Mouse (Mus musculus) lung, postnatal 25 days (tissue): ENCODE data around the gene Atp8a2.

Experiments
- DNase-seq: peaks from one replicate; pipeline ENCODE4 v3.0.0; 2022; ENCODE audit warnings: low spot score

The Atp8a2 gene

GRCm38 (mm10) chr14:60196884-60197283, at the start of gene Atp8a2:
Gene Atp8a2, minus strand, starts transcription at chr14:60197179.
- DNase-seq, result no peak

- DNase-seq, result no peak
Observed at GRCm38 (mm10) chr14:60238551-60238950, 41.6 kb upstream of the Atp8a2 start.

- DNase-seq, result no peak
Observed at GRCm38 (mm10) chr14:60219886-60220285, 22.9 kb upstream of the Atp8a2 start.

GRCm38 (mm10) chr14:60217616-60218015, 20.6 kb upstream of the Atp8a2 start:
- DNase-seq, result no peak

DNA sequence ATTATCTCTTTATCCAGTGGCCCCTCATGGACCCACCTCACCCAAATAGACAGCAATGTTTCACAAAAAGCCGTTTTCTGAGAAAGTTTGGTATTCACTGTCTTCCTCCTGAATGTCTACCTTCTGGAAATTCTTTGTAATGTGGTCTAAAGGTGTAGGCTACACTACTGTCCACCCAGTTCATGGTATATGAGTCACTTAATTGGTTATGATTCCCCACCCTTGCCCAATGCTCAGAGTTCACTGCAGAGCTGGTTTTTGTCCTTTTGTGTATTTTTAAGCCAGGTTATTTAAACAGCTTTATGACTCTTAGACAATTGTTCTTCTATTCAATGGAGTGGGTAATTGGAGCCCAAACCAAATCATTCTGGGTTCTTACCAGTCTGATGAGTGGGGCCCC, 19.1 kb upstream of the Atp8a2 start:
- no peak for DNase-seq

DNA sequence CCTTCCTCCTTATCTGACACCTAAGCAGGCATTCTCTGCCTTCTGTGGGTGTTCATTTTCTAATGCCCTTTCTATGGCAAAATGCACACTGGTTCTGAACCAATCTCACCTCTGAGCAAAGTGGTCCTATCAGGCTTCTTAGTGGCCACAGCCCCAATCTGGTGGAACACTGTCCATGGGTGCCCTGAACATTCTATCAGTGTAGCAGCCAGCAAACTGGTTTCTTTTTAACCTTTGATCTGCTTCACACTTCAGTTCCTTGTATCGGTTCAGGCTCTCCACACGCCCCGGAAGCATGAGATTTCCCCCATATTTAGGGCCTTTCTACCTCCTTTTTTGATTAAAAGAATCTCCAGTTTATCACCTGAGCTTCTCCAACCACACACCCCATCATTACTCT, 18.0 kb upstream of the Atp8a2 start:
- no peak for DNase-seq

GRCm38 (mm10) chr14:60214040-60214439, 17.1 kb upstream of the Atp8a2 start:
- no peak for DNase-seq

DNA sequence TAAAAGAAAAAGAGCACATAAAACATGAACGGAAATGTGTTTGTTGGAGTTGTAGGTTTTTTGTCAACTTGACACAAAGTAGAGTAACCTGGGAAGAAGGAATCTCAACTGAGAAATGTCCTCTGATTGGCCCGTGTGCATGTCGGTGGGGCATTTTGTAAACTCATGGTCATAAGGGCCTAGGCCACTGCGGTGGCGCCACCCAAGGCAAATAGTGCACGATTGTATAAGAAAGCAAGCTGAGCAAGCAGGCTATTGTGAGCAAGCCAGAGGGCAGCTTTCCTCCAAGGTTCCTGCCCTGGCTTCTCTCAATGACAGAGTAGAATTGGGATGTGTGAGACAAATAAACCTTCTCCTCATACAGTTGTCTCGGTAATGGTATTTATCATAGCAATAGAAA, 12.2 kb upstream of the Atp8a2 start:
- DNase-seq, result peak; percentile 1

DNA sequence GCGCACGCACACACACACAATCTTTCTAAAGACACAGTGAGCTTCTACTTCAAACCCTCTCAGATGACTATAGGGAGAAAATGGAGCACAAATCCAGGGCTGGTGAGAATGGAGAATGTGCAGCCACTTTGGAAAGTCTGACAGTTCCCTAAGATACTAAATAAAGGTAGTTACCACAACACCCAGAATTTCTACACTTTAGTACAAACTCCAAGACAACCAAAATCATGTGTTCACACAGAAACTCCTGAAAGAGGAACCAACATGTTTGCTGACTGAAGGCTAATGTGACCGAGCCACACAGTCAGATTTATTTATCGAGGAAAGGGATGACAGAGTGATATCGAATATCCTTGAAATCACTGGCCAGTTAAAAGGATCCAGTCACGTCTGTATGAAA, 8.0 kb upstream of the Atp8a2 start:
- DNase-seq, result no peak

GRCm38 (mm10) chr14:60195999-60196398, 980 bp downstream of the Atp8a2 start:
- no peak for DNase-seq

DNA sequence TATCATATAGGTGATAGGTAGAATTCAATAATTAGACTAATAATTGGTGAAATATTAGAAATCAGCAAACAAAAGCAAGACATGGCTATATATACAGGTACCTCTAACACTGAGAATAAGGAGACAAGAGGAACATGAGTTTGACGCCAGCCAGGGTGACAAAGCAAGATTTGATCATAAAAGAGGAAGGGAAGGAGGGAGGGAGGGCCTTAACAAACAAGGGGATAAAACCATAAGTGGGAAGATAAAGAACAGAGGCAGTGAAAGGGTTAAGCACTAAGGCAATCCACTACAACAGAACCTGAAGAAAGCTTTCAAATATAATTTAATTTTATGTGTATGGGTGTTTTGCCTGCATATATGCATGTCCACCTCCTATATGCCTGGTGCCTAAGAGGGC, 2.4 kb downstream of the Atp8a2 start:
- DNase-seq, result no peak

- DNase-seq, result no peak
Observed at GRCm38 (mm10) chr14:60189771-60190170, 7.2 kb downstream of the Atp8a2 start.

DNA sequence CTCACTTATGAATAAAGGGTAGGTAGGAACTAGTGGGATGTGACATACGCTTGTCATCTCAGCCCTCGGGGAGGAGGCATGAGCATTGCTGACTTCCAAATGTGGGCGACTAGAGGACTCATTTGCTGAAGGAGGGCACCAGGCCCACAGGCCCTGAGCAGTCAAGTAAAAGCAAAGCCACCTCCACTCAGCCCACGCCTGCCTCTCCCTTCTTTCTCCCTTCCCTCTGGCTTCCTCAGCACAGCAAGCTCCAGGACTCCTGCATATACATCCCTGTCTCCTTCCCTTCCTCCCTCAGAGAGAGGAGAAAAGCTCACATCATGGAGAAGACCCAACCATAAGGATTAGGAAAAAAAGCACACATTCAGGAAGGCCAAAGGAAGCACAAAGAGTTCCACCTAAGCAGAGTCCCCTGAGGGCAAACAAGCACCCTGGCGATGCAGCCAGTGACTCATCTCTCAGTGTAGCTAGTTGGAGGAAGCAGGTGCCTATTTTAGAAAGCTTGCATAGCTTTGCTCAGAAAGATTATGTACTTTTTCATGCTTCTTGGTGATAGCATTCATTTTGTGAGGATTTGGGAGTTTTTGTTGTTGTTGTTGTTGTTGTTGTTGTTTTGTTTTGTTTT, 8.7 kb downstream of the Atp8a2 start:
- DNase-seq, result no peak

DNA sequence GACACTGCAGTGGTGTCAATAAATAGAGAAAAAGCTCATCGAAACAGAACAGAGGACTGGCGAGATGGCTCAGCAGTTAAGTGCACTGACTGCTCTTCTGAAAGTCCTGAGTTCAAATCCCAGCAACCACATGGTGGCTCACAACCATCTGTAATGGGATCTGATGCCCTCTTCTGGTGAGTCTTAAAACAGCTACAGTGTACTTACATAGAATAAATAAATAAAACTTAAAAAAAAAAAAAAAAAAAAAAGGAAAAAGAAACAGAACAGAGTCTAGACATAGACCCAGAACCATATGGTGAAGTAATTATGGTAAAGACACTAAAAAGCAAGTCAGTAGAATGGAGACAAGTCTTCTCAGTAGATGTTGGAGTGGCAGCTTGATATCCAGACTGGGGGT, 15.7 kb downstream of the Atp8a2 start:
- DNase-seq, result no peak

DNA sequence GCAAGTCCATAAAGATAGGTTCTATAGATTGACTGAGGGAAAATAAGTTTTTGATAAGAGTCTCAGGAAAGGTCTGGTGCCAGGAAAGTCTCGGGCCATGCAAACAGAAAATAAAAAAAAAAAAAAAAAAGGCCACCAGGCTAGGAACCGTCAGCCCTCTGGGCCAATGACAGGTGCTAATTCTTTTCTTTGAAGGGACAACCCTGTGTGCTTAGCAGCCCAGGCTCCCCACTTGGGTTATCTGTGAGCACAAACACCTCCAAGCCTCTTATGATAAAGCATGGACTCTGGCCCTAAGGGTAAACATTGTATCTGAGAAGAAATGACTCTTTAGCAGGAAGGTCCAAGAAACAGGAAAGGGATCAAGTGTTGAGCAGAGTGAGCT, 18.4 kb downstream of the Atp8a2 start:
- no peak for DNase-seq

DNA sequence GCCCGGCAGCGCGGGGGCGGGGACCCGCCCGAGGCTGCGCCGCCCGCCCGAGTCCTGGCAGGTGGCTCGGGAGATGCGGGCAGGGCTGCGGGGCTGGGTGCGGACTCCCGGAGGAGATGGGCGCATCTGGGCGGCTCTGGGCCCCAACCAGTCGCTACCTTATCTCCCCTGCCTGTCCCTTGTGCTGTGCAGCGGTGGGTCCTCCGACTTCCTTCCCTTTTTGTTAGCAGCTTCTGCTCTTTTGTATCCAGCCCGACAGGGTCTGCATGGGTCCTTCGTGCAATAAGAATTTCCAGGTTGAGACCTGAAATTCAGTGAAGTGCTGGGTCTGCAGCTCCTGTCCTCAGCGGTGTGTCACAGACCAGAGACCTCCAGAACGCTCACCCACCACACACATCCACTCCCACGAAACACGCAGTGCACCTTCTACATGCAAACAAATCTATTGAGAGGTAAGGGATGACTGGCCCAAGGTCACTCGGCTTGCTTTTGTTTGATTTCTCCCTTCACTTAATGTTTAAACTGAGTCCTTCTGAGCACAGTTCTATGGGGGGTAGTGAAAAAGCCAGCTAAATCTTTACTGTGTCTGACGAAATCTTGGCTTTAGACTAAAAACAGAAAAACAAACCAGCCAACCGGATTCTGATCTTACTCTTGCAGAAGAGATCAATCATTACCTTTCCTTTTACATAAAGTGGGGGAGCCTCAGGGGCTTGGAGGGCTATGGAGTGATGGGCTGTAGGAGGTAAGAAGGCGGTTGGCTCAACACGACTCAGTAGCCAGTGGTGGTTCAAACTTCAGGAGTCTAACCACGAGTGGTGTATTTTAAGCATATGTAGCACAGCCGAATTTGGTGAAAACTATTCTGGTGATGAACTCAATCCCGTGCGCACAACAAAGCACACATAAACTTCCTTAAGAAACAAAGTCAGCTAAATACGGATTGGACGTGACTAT, 19.1 kb downstream of the Atp8a2 start:
- DNase-seq, result no peak

DNA sequence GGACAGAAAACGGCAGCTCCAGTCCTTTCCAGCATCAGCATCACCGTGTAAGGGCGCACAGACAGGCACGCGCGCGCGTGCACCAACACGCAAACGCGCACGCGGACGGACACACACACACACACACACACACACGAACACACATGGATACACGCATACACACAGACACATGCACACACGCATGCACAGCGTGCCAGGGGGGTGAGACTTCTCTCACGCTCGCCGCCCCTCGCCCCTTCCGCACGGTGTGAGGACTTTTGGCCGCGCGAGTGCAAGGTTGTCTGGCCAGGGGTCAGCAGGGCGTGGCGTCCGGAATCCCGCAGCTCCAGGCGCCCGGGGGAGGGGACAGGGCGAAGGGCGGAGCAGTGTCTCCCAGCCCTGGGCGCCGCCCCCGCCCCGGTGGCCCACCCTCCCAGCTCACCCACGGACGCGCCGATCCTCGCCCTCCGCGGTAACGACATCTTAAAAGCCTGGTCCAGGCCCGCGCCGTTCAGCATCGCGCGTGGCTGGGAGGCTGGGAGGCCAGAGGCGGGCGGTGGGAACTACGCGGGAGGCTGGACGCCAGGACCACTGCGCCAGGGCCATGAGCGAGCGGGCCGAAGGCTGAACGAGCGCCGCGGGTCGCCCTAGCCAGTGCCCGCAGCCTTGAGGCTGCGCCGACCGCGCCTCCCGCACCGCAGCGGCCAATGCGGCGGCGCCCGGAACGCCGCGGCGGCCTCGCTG, 19.9 kb downstream of the Atp8a2 start:
- DNase-seq, result no peak

DNA sequence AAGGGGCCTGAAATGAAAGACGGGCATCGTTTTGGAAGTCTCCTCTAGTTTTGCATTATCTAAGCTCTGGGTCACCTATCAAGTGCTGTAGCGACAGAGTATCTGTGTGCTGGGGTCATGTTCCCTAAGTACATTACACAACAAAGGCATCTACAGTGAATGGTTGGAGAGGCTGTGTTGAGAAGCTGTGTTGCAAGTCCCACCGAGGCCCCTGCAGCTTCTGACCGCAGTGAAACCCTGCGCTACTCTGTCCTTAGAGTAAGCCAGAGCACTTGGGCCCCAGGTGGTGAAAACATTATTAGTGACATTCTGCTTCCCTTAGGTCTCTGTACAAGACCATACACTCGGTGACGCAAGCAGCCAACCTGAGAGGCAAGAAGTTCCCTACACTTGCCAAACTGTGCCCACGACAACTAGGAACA, 20.5 kb downstream of the Atp8a2 start:
- DNase-seq, result no peak

- no peak for DNase-seq
Observed at GRCm38 (mm10) chr14:60172286-60173055, 24.5 kb downstream of the Atp8a2 start.

GRCm38 (mm10) chr14:60170845-60171610, 26.0 kb downstream of the Atp8a2 start:
- DNase-seq, result no peak

DNA sequence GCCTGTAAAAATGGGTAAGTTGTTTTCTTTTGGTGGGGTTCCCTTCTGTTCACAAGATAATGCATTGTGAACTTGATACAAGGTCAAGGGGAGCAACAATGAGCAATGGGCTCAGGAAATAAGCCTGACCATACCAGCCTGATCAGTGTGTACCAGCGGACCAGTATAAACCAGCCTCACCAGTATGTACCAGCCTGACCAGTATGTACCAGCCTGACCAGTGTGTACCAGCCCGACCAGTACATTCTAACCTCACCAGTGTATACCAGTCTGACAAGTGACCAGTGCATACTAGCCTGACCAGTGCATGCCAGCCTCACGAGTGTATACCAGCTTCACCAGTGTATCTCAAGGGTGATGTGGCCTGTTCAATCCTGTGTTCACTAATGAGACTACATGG, 33.6 kb downstream of the Atp8a2 start:
- DNase-seq, result no peak
